Mouse (Mus musculus) effector memory CD4-positive, alpha-beta T cell, adult 7 months (primary cell): ENCODE data around the gene Rex2. TPM values are rescaled to one million over a fixed set of nuclear protein-coding genes. Genes with fewer than 3 reads are reported as not detected.

Experiments
- polyA plus RNA-seq: library from polyadenylated mRNA; unstranded; fragments of 100-300 nt; shearing (Covaris generic); gene quantifications from one replicate; pipeline ENCODE4 v1.2.1, GENCODE M21; 2017

The Rex2 gene
- polyA plus RNA-seq, result 0.49 TPM

GRCm38 (mm10) chr4:147021550-147021949, at the start of gene Rex2:
Gene Rex2 (plus strand): TSS chr4:147021850.

Other genes with a start within 250 kb of the Rex2 start
- gene Gm21411, start 112.3 kb upstream of the Rex2 start, polyA plus RNA-seq, result not detected
- gene Zfp989, start 49.9 kb upstream of the Rex2 start, polyA plus RNA-seq, result 3.2 TPM
- 5.3 TPM for gene Zfp991, start 110.2 kb downstream of the Rex2 start, polyA plus RNA-seq